Mouse (Mus musculus) heart, embryonic 13.5 days (tissue): ENCODE measurements at regions not wholly inside any gene's neighbourhood (a gene's known extent, or its start where the extent isn't known, plus 50 kb on each side); places are given as distances from the start of the nearest gene placed in this dataset.

Experiments used
- ATAC-seq: fragments of 200-750 bp; cut with Nextera tagmentation; 2 replicates; pipeline ENCODE4 v1.8.0; 2017; ENCODE audit warnings: moderate TSS enrichment; ENCODE audit not compliant: insufficient number of reproducible peaks, low FRiP score, low TSS enrichment; ENCODE audit errors: extremely low read depth
- H3K27ac ChIP-seq: fragments of 300-500 bp; sonication (generic); replicated peaks from 2 replicates; pipeline ENCODE4 v1.5.1; 2015; ENCODE audit warnings: moderate library complexity, mild to moderate bottlenecking, inconsistent platforms
- H3K27me3 ChIP-seq: fragments of 300-500 bp; sonication (generic); replicated peaks from 2 replicates; pipeline ENCODE4 v1.6.1; 2015; ENCODE audit warnings: mild to moderate bottlenecking, inconsistent platforms
- H3K36me3 ChIP-seq: fragments of 300-500 bp; sonication (generic); 2 replicates; pipeline ENCODE4 v1.6.1; 2015; ENCODE audit warnings: mild to moderate bottlenecking, inconsistent platforms
- H3K4me1 ChIP-seq: fragments of 300-500 bp; sonication (generic); 2 replicates; pipeline ENCODE4 v1.6.1; 2015; ENCODE audit warnings: inconsistent platforms
- H3K4me2 ChIP-seq: fragments of 300-500 bp; sonication (generic); 2 replicates; pipeline ENCODE4 v1.6.1; 2015; ENCODE audit warnings: inconsistent platforms, mild to moderate bottlenecking, moderate library complexity
- H3K4me3 ChIP-seq: fragments of 300-500 bp; sonication (generic); 2 replicates; pipeline ENCODE4 v1.5.1; 2015; ENCODE audit warnings: moderate library complexity, mild to moderate bottlenecking, inconsistent platforms
- H3K9ac ChIP-seq: fragments of 300-500 bp; sonication (generic); 2 replicates; pipeline ENCODE4 v1.6.1; 2015; ENCODE audit warnings: inconsistent platforms, mild to moderate bottlenecking, moderate library complexity
- H3K9me3 ChIP-seq: fragments of 300-500 bp; sonication (generic); 2 replicates; pipeline ENCODE4 v1.6.1; 2016; ENCODE audit warnings: inconsistent platforms
- WGBS: fragments of 180-500 bp; shearing (Covaris S2); methylation state at CpG from one replicate; pipeline ENCODE4 v1.1.7; 2015; ENCODE audit warnings: mixed read lengths; 5-methylcytosine and 5-hydroxymethylcytosine counted together

- WGBS, result 71% methylated on average over 4 of the region's 4 CpGs
- Histone ChIP-seq H3K9ac (no peak overlapping the region; the same call in 1 of the 2 replicates), H3K27me3 (no peaks in the 10 kb centered on the region; the same call in 1 of the 2 replicates), H3K36me3 (no peaks in the 10 kb centered on the region), H3K4me2 (no peak overlapping the region), H3K27ac (no peak overlapping the region), H3K9me3 (peaks cover 5% of the 10 kb centered on the region; the same call in 1 of the 2 replicates), H3K4me1 (peaks cover 8% of the 10 kb centered on the region), H3K4me3 (no peak overlapping the region)
- no peak for ATAC-seq
Observed at GRCm38 (mm10) chr7:73208479-73208816, 166.9 kb upstream of the Rgma start.

GRCm38 (mm10) chr7:73208817-73209602 is 166.3 kb upstream of the Rgma start:
- Histone ChIP-seq H3K36me3 (no peaks in the 10 kb centered on the region), H3K27ac (no peak overlapping the region), H3K4me3 (no peak overlapping the region), H3K9ac (no peak overlapping the region; the same call in 1 of the 2 replicates), H3K9me3 (peaks cover 5% of the 10 kb centered on the region; the same call in 1 of the 2 replicates), H3K4me1 (peaks cover 8% of the 10 kb centered on the region), H3K27me3 (no peaks in the 10 kb centered on the region; the same call in 1 of the 2 replicates), H3K4me2 (peak overlapping the region; percentile 22; the same call in 1 of the 2 replicates)
- 32% methylated on average over 18 of the region's 18 CpGs for WGBS
- no peak for ATAC-seq

GRCm38 (mm10) chr7:73210078-73210477 is 165.2 kb upstream of the Rgma start:
- Histone ChIP-seq H3K9ac (no peak overlapping the region), H3K27ac (no peak overlapping the region), H3K4me2 (no peak overlapping the region), H3K4me1 (peaks cover 8% of the 10 kb centered on the region), H3K27me3 (no peaks in the 10 kb centered on the region; the same call in 1 of the 2 replicates), H3K4me3 (no peak overlapping the region), H3K36me3 (no peaks in the 10 kb centered on the region), H3K9me3 (no peaks in the 10 kb centered on the region)
- ATAC-seq, result no peak
- 79% methylated on average over 7 of the region's 7 CpGs for WGBS

- Histone ChIP-seq H3K27me3 (peaks cover 12% of the 10 kb centered on the region), H3K9ac (no peak overlapping the region), H3K4me3 (no peak overlapping the region), H3K27ac (no peak overlapping the region), H3K4me2 (no peak overlapping the region), H3K9me3 (no peaks in the 10 kb centered on the region), H3K4me1 (no peaks in the 10 kb centered on the region), H3K36me3 (no peaks in the 10 kb centered on the region)
- ATAC-seq, result no peak
- 22% methylated on average over 4 of the region's 4 CpGs for WGBS
Observed at GRCm38 (mm10) chr7:73222237-73222915, 152.9 kb upstream of the Rgma start.

GRCm38 (mm10) chr7:73222929-73223512 is 152.3 kb upstream of the Rgma start:
- Histone ChIP-seq H3K27ac (no peak overlapping the region), H3K36me3 (no peaks in the 10 kb centered on the region), H3K27me3 (peaks cover 12% of the 10 kb centered on the region), H3K9me3 (no peaks in the 10 kb centered on the region), H3K4me3 (no peak overlapping the region), H3K9ac (no peak overlapping the region), H3K4me2 (no peak overlapping the region), H3K4me1 (no peaks in the 10 kb centered on the region)
- WGBS, result 36% methylated on average over 2 of the region's 2 CpGs
- ATAC-seq, result no peak

- H3K9me3 ChIP-seq, result no peaks in the 10 kb centered on the region
- ATAC-seq, result no peak
- no peak overlapping the region for H3K27ac ChIP-seq
- no peak overlapping the region for H3K4me2 ChIP-seq
- H3K27me3 ChIP-seq, result no peaks in the 10 kb centered on the region
- WGBS, result 77% methylated on average over 8 of the region's 8 CpGs
- no peaks in the 10 kb centered on the region for H3K36me3 ChIP-seq
- no peak overlapping the region for H3K4me3 ChIP-seq
- no peak overlapping the region for H3K9ac ChIP-seq
- 0 out of 2 replicates have a peak, but pooled peaks cover 2% of the 10 kb centered on the region for H3K4me1 ChIP-seq
Observed at GRCm38 (mm10) chr7:73233539-73234158, 141.7 kb upstream of the Rgma start.

- ATAC-seq, result no peak
- 21% methylated on average over 4 of the region's 4 CpGs for WGBS
- no peaks in the 10 kb centered on the region for H3K27me3 ChIP-seq
- H3K36me3 ChIP-seq, result no peaks in the 10 kb centered on the region
- H3K4me3 ChIP-seq, result no peak overlapping the region
- no peak overlapping the region for H3K9ac ChIP-seq
- 0 out of 2 replicates have a peak, but pooled peaks cover 2% of the 10 kb centered on the region for H3K4me1 ChIP-seq
- no peak overlapping the region for H3K27ac ChIP-seq
- no peak overlapping the region for H3K4me2 ChIP-seq
- H3K9me3 ChIP-seq, result no peaks in the 10 kb centered on the region
Observed at GRCm38 (mm10) chr7:73238486-73238885, 136.8 kb upstream of the Rgma start.

GRCm38 (mm10) chr7:73243591-73244355 is 131.5 kb upstream of the Rgma start:
- Histone ChIP-seq H3K4me3 (no peak overlapping the region), H3K36me3 (no peaks in the 10 kb centered on the region), H3K27me3 (no peaks in the 10 kb centered on the region), H3K27ac (no peak overlapping the region), H3K9ac (no peak overlapping the region), H3K4me1 (no peaks in the 10 kb centered on the region), H3K4me2 (no peak overlapping the region), H3K9me3 (no peaks in the 10 kb centered on the region)
- ATAC-seq, result no peak
- 49% methylated on average over 9 of the region's 9 CpGs for WGBS

- no peak overlapping the region for H3K4me2 ChIP-seq
- H3K4me1 ChIP-seq, result no peaks in the 10 kb centered on the region
- no peak overlapping the region for H3K4me3 ChIP-seq
- WGBS, result 75% methylated on average over 2 of the region's 2 CpGs
- no peak overlapping the region for H3K9ac ChIP-seq
- no peak for ATAC-seq
- no peaks in the 10 kb centered on the region for H3K27me3 ChIP-seq
- no peak overlapping the region for H3K27ac ChIP-seq
- no peaks in the 10 kb centered on the region for H3K9me3 ChIP-seq
- H3K36me3 ChIP-seq, result no peaks in the 10 kb centered on the region
Observed at GRCm38 (mm10) chr7:73245431-73245830, 129.9 kb upstream of the Rgma start.

GRCm38 (mm10) chr7:73250593-73250992 is 124.7 kb upstream of the Rgma start:
- no peaks in the 10 kb centered on the region for H3K9me3 ChIP-seq
- no peak overlapping the region for H3K4me2 ChIP-seq
- H3K4me3 ChIP-seq, result no peak overlapping the region
- WGBS, result 63% methylated on average over 8 of the region's 8 CpGs
- H3K27ac ChIP-seq, result no peak overlapping the region
- ATAC-seq, result no peak
- H3K9ac ChIP-seq, result no peak overlapping the region
- no peaks in the 10 kb centered on the region for H3K4me1 ChIP-seq
- H3K36me3 ChIP-seq, result no peaks in the 10 kb centered on the region
- no peaks in the 10 kb centered on the region for H3K27me3 ChIP-seq
